Mouse (Mus musculus) adrenal gland (tissue): ENCODE measurements around the gene Pgm5.
"Not testable (repeated sequence)": the region's sequence is repeated elsewhere in the genome, so short reads cannot be mapped to it uniquely, and the experiment has no call there.

Source experiments
- intact Hi-C: fragments of 180-260 bp; cut with DNase I; formaldehyde crosslinking; loops from one replicate; pipeline ENCODE4 v1.15.1; 2025

Pgm5 gene

DNA sequence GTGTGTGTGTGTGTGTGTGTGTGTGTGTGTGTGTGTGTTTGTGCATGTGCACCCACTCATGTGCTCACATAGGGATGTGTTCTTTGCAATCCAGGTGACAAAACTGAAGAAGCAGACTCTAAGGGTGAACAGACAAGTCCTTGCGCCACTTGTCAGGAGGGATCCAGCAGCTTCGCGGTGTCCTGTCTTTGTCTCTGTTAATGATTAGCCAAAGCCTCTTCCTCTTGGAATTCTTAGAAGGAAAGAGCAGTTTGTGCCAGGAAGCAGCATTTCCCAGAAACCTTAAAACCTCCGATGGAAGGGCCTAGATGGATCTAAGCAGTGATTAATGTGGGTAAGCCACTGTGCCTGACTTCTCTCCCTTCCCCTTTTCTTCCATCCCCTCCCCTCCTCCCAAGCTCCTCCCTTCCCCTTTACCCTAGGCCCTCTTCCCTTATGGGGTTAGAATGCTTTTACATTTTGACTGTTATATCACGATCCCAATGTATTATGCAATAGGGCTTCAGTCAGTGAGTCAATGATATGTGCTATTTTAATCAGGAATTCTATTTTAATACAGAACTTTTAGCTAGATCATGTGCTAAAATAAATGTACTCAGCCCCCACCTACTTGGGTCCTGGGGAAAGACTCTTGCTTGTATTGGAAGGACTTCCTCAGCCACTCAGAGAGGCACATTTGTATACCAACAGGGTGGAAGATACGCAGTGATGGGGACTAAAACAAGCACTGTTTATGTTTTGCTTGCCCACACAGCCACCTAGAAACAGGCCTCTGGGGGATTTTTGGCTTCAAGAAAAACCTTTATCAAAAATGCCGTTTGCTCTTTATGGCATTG lies 154.4 kb downstream of the Pgm5 start:
- intact Hi-C loops: no loop called here

DNA sequence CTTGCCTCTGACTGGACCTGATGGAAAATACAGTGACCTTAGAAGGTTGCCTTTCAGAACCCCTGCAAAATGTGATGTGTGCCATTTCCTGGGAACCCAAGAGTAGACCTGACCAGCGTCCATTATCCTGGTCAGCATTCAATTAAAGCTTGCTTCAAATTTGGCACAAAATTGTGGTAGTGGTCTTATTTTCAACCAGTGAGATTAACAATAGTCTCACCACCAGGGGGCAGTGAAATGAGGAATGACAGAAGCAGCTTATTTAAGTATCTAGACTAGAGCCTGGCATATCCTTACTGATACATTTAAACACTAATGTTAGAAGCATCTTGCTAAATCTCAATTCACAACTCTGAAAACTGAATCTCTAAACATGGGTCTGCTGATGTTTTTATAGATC lies 156.3 kb downstream of the Pgm5 start:
- intact Hi-C loops: loop anchor here (2.0 kb wide), 1 partner anchor 165 kb away; no protein-coding TSS in a partner anchor

DNA sequence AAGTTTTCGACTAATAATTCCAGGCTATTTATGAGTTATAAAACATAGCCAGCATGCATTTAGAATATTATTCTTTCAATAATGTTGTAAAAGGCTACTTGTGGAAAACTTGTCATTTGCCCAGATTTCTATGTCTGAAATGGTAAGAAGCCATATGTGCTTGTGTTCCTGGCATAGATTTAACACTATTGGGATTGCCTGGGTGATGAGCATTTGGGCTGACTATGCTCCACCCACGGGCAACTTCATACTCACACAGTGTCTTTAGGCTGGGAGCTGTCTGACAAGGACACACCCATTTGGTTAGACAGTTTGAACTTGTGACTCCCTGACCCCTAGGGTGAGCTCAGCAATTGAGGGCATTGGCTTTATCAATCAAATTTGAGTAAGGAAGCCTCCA lies 157.3 kb downstream of the Pgm5 start:
- intact Hi-C loops: loop anchor here (2.0 kb wide), 1 partner anchor 166 kb away; no protein-coding TSS in a partner anchor

DNA sequence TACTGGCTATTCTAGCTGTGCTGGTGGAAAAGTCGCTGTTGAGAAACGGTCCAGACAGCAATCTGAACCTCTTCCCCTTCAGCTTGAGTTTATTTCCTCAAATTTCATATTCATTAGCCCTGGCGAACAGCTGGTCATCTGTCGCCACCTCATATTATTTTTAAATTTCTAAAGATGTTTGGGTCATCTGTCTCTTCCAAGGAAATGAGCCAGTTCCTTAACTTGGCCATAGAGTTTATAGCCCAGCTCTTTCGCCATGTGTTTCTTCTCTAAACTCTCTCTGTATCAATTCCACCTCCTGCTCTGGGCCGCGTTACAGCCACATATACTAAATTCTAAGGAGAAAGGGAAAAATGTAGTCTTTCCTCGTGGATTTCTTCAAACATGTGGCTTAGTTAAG lies 158.0 kb downstream of the Pgm5 start:
- intact Hi-C loops: loop anchor here (2.0 kb wide), 1 partner anchor 167 kb away; no protein-coding TSS in a partner anchor

DNA sequence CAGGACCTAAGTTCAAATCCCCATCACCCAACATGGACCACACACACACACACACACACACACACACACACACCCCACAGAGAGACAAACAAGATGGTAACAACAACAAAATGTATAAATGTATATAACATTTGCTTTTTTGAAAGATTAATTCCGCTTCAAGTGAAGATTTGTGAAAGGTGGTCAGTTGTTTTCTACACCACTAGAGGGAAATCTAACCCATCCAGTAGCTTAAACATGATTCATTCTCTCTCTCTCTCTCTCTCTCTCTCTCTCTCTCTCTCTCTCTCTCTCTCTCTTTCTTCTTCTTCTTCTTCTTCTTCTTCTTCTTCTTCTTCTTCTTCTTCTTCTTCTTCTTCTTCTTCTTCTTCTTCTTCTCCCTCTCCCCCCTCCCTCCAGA lies 158.5 kb downstream of the Pgm5 start:
- intact Hi-C loops: not testable (repeated sequence)

DNA sequence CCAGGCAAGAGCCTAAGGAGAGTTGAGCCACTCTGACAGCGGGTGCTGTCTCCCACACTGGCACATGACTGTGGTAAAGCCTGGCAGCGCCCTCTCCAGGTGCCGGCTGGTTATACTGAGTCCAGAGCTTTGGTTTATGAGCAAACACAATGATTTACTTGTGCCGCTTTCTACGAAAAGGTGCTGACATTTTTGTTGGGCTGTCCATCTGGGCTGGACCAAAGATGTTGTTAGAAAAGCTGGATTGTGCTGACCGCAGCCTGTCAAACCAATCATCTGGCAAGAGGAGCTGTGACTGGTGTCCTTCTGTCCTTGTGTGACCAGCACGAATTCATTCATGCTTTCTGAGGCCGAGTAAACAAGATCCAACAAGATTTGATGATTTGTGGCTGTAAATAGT lies 159.9 kb downstream of the Pgm5 start:
- intact Hi-C loops: no loop called here

DNA sequence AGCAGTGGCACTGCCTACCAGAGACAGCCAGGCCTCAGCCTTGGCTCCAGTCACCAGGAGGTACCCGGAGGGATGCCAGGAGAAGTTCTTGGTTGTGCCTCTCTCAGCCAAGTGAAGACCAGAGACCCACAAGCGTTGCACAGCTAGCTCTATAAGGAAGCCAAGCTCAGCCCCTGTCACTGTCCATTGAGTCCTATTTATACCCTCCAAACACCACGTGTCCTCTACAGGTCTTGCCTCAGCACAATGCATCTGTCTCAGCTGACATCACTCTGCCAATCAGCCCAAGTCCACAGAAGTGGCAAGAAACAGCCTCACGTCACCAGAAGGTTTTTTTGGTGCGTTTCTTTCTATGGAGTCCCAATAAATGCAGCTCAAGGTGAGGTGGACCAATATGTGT lies 161.0 kb downstream of the Pgm5 start:
- intact Hi-C loops: no loop called here

DNA sequence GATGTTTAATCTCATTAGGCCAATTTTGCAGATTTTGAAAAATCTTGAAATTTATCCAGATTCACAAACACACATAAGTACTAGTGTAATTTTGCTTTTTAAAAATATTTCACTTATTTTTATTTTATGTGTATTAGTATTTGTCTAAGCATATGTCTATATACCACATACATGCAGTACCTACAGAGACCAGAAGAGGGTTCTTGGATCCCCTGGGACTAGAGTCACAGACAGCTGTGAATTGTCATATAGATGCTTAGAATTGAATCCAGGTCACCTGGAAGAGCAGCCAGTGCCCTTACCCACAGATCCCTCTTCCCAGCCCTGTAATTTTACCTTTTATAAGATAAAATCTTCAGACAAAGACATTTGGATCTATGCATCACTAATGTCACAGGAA lies 161.7 kb downstream of the Pgm5 start:
- intact Hi-C loops: no loop called here

DNA sequence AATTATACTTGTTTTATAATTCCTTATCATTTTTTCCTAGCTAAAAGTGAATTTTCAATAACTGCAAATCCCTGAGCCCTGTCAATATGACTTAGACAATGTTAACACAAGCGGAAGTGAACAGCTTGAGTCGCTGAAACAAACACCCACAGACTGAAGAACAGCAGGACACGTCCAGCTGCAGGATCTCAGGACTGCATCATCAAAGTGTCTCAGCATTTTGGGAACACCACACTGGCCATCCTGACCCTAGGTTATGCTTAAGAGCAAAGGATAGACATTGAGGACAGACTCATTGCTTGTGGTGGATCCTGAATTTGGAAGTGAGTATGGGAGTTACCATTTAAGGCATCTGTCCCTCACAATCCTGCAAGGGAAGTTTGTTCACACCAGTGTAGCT lies 162.5 kb downstream of the Pgm5 start:
- intact Hi-C loops: no loop called here

DNA sequence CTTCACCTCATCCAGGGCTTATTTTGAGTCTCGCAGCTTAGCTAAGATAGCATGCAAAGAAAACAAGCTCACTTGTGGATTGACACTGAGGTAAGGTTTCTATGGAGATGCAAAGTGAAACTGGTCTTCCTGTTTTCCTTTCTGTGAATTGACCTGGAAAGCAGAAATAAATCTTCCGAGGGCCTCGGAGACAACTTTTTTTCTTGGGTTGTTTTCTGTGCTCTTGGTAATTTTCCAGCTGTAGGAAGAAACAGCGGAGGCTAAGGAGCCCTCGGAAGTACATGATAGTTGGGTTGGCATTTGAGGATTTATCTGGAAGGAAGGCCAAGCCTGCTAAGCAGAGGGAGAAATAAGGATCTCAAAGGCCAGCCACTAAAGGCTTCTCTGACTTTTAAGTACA lies 163.0 kb downstream of the Pgm5 start:
- intact Hi-C loops: no loop called here

DNA sequence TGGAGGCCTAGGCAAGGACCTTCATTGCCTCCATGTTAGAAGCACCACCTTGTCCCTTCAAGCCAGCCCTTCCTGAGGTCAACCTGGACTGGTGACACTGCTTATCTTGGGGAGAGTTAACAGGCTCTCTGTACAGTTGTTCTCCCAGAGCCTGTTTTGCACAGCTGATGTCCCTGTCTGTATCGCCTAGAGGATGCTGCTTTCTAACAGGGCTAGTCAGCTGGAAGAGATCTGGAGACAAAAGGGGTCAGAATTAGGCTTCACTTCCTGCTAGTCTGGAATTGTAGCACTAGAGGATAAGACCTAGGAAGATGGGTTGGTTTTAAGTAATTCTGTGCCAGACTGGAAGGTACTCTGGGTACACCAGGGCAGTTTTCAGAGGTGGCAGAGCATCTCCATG lies 163.7 kb downstream of the Pgm5 start:
- intact Hi-C loops: no loop called here

DNA sequence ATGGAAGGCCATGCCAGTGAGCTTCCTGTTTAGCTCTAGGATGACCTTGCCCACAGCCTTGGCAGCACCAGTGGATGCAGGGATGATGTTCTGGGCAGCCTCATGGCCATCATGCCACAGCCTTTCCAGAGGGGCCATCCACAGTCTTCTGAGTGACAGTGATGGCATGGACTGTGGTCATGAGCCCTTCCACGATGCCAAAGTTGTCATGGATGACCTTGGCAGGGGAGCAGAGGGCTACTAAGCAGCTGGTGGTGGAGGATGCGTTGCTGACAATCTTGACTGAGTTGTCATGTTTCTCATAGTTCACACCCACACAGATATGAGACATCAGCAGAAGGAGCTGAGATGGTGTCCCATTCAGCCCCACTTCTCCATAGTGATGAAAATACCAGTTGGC lies 169.0 kb downstream of the Pgm5 start:
- intact Hi-C loops: no loop called here

DNA sequence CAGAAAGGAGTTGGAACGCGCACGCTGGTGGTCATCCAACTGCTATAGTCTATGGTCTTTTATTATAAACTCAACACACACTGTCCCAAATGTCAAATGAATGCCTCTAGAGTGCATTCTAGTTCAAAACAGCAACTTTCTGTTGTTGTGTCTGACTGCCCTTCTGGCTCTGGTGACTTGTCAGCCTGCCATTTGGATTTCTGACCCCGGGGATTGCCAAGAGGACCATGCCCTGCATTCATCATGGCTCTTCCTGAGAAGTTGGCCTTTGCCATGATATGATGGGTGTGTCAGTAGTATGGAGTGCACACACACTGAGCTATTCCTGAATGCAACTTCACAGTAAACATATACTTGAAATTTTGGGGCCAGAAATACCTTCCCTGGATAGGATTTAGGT lies 172.1 kb downstream of the Pgm5 start:
- intact Hi-C loops: no loop called here

DNA sequence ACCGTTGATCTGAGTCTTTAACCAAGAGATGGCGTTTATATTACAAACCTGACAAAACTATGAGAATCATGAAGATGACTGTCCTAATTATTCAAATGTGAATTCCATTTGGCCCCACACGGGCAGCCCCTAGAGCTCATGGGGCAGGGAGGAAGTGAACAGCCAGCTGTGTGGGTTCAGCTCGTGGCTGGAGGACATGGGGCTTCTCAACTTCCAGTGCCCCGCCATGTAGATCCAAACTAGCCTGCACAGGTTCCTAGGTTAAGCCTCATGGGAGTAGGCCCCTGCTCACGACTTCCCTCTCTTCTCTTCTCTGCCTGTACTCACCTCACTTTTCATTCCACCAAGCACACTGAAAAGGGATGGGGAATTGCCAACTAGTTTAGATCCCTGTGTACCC lies 173.3 kb downstream of the Pgm5 start:
- intact Hi-C loops: no loop called here

DNA sequence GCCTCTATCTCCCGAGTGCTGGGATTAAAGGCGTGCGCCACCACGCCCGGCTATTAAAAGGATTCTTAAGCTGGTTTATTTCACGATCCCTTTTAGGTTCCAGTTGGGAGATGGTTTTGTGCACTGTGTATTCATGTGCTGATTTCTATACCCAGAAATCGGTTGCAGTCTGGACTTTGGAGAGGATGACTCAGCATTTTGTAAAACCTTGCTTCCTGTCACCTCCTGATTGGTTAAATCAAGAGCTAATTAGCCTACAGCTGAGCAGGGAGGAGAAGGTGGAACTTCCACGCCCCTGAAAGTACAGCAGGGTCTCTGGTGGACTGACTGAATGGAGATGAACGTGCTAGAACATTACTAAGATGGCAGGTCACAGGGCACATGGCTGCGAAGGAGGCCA lies 175.2 kb downstream of the Pgm5 start:
- intact Hi-C loops: no loop called here

DNA sequence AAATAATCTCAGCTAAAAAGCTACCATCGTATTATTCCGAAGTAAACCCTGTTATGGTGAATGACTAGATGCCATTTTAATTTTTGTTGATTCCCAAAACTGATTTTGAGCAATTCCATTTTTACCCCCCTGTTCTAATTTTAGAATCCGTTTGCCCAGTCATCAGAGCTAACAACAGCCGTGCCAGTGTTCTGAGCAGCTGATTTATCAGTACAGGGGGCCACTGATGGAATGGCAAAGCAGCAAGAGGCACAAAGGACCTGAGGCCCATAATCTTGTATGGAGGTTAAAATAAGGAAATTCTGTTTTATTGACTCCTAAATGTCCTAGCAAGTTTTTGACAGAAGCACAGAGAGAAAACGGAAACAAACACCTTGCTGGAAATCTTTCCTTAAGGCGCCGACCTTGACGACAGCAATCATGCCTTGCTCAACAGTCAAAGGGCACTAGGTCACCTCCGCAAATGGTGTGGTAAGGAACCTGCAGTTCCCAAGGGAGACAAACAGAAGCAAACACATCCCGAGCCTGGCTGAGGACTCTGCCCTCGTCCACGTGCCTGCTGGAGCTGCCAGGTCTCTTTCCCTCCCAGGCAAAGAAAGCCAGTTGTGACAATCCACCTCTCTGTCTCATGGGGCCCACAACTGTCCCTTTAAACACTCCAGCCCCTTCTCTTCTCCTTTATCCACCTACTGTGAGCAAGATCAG lies 178.5 kb downstream of the Pgm5 start:
- intact Hi-C loops: no loop called here

DNA sequence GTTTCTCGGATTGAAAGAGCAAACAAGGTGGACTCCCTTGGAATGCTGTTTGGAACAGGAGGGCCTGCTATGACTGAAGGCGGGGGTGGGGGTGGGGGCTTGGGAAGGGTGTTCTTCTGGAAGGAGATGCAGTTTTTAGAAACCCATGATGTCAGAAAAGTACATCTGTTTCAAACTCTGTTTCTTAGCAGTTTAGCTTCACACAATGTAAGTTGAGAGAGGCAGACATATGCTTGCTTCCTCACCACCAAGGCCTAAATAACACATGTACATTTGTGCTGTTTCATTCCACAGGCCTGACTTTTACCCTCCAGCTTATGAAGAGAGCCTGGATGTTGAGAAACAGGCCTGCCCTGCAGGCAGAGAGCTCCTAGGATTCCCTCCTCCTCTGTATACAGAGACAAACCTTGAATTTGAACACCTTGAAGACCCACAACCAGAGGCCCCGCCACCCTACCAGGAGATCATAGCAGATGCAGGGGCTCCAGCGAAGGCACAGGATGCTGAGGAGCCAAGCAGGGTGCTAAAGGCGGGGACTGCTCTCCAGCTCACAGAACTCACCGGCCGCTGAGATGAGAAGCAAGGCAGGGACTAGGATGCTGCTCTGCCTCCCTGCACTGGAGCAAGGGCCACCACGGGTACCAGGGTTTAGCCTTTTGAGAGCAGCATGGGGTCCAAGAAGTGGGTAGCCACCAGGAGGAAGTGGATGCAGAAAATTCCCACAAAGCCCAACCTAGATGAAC lies 184.2 kb downstream of the Pgm5 start:
- intact Hi-C loops: no loop called here

DNA sequence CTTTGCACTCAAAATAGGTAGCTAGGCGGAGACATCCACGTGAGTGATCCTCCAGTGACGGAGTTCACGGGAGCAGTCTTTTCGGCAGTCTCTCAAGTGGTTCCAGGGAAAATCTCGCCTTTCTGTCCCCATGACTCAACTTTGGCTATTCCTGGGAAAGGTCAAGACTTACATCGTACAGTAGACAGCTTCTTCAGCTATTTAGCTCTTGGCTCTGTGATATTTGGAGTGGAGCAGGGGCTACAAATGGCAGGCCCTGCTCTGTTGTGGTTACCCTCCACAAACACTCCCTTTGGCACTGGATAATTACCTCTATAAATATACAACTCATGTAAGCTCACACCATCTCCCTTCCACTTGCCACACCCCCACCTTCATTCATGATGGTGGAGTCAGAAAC lies 185.2 kb downstream of the Pgm5 start:
- intact Hi-C loops: no loop called here

DNA sequence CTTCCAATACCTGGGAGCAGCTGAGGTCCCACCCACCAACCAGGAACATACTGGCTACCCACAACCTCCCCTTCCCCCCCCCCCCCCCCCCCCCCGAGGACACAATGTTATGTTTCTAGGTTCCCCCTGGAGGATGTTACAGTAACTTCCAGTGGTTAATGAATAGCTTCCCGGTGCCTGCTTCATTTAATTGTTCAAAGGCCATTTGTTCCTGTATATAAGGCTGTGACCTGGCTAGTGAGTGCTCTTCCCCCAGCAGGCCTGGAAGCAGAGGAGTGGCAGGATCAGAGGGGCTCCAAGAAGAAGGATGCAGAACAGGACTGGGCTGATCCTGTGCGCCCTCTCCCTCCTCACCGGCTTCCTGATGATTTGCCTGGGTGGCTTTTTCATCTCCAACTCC lies 187.9 kb downstream of the Pgm5 start, which contains the start of gene Tmem252:
Gene Tmem252, plus strand, starts transcription at position 247 of the 400 bp plus-strand sequence.
- intact Hi-C loops: no loop called here

DNA sequence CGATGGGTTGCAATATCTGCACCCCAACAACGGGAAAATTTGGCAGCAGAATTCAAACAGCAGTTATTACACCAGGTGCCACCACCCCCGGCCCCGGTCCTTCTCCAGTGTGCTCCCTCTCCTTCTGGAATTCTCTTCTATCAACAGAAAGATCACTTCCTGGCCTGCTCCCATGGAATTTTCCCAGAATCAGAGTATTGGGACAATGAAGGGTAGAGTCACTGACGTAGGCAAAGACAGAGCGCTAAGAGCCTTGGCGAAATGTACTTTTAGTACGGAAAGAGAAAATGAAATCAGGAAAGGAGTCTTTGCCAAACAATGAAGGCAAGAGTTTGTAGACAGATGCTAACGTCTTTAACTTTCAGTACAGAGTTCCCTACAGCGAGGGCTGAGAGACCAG lies 188.3 kb downstream of the Pgm5 start:
- intact Hi-C loops: no loop called here

DNA sequence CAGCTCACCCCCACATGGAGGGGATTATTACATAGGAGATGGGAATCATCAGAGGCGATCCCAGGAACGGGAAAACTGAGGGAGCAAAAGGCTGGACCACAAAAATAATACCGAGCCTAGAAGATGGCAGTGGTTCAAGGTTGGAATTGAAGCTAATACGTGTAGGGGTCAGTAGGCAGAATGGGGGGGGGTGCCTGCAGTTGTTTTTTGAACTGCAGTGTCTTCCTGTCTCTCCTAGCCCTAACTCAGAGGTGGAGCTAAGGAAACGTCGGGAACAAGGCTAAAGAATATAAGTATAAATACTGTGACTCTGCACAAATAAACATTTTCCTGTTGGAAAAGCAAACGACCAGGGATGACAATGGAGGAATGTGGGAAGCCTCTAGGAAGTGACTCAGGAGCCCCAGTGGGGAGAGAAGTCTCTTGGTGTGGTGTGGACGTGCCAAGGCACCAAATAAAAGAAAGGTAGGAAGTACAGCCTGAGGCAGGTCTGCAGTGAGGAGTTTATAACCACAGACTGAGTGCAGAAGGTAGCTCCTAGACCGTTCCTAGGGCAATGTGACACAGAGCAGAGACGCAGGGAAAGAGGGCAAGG lies 189.2 kb downstream of the Pgm5 start:
- intact Hi-C loops: no loop called here

DNA sequence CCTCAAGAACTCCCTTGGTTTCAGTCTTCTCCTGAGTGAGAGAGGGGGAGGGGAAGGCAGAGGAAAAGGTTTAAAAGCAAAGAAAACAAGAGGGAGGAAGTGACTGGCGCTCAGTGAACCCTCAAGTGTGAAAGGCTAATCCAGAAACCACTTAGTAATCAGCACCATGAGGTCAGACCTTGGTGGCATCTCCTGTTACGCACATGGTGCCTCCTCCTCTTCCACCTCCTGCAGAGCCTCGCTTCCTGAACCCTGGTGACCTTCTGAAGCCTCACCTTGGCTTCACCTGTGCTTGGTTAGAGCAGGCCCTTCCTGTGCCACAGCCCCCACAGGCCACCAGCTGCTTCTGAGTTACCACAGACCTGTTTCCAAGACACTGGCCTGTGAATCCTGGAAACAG lies 190.1 kb downstream of the Pgm5 start:
- intact Hi-C loops: no loop called here
